Mouse (Mus musculus): Measurements from ENCODE around the gene Ick.

GRCm38 (mm10) chr9:78107912-78108795, 838 bp upstream of the Ick start:
- TF ChIP-seq CTCF (IDR thresholded peaks at IDR 0.05), result no peak
- peak; percentile 84 for TF ChIP-seq POLR2A (IDR thresholded peaks at IDR 0.05; ENCODE audit: insufficient read depth, low read depth, low read length)
